Mouse (Mus musculus): Measurements from ENCODE around the gene Lyrm4.
"Not testable (repeated sequence)": the region's sequence is repeated elsewhere in the genome, so short reads cannot be mapped to it uniquely, and the experiment has no call there.

The Lyrm4 gene

GRCm38 (mm10) chr13:35997606-35998005, 119.7 kb downstream of the Lyrm4 start:
- in situ Hi-C loops (cut with MboI; ENCODE audit: low sequenced_read_pairs) = no loop called here

- in situ Hi-C loops (cut with MboI; ENCODE audit: low sequenced_read_pairs) = no loop called here
Observed at GRCm38 (mm10) chr13:35995696-35996426, 121.5 kb downstream of the Lyrm4 start.

- in situ Hi-C loops (cut with MboI; ENCODE audit: low sequenced_read_pairs) = no loop called here
Observed at GRCm38 (mm10) chr13:35995231-35995630, 122.1 kb downstream of the Lyrm4 start.

GRCm38 (mm10) chr13:35994067-35994466, 123.3 kb downstream of the Lyrm4 start:
- in situ Hi-C loops (cut with MboI; ENCODE audit: low sequenced_read_pairs) = no loop called here

- in situ Hi-C loops (cut with MboI; ENCODE audit: low sequenced_read_pairs) = not testable (repeated sequence)
Observed at GRCm38 (mm10) chr13:35991185-35991584, 126.1 kb downstream of the Lyrm4 start.

- in situ Hi-C loops (cut with MboI; ENCODE audit: low sequenced_read_pairs) = no loop called here
Observed at GRCm38 (mm10) chr13:35989329-35989728, 128.0 kb downstream of the Lyrm4 start.

- in situ Hi-C loops (cut with MboI; ENCODE audit: low sequenced_read_pairs) = no loop called here
Observed at GRCm38 (mm10) chr13:35982985-35983384, 134.3 kb downstream of the Lyrm4 start.

GRCm38 (mm10) chr13:35980471-35980870, 136.9 kb downstream of the Lyrm4 start:
- in situ Hi-C loops (cut with MboI; ENCODE audit: low sequenced_read_pairs) = no loop called here

- in situ Hi-C loops (cut with MboI; ENCODE audit: low sequenced_read_pairs) = no loop called here
Observed at GRCm38 (mm10) chr13:35976912-35977311, 140.4 kb downstream of the Lyrm4 start.

GRCm38 (mm10) chr13:35969829-35970228, 147.5 kb downstream of the Lyrm4 start:
- in situ Hi-C loops (cut with MboI; ENCODE audit: low sequenced_read_pairs) = no loop called here

GRCm38 (mm10) chr13:35969431-35969721, 147.9 kb downstream of the Lyrm4 start:
- in situ Hi-C loops (cut with MboI; ENCODE audit: low sequenced_read_pairs) = no loop called here

GRCm38 (mm10) chr13:35968719-35969430, 148.5 kb downstream of the Lyrm4 start:
- in situ Hi-C loops (cut with MboI; ENCODE audit: low sequenced_read_pairs) = no loop called here

GRCm38 (mm10) chr13:35968131-35968718, 149.1 kb downstream of the Lyrm4 start:
- in situ Hi-C loops (cut with MboI; ENCODE audit: low sequenced_read_pairs) = no loop called here

- in situ Hi-C loops (cut with MboI; ENCODE audit: low sequenced_read_pairs) = no loop called here
Observed at GRCm38 (mm10) chr13:35967690-35968089, 149.6 kb downstream of the Lyrm4 start.

GRCm38 (mm10) chr13:35963583-35963982, 153.7 kb downstream of the Lyrm4 start:
- in situ Hi-C loops (cut with MboI; ENCODE audit: low sequenced_read_pairs) = no loop called here

GRCm38 (mm10) chr13:35959391-35960067, 157.8 kb downstream of the Lyrm4 start:
- in situ Hi-C loops (cut with MboI; ENCODE audit: low sequenced_read_pairs) = no loop called here

- in situ Hi-C loops (cut with MboI; ENCODE audit: low sequenced_read_pairs) = no loop called here
Observed at GRCm38 (mm10) chr13:35958539-35958938, 158.8 kb downstream of the Lyrm4 start, which contains the start of gene Ppp1r3g. TSS of gene Ppp1r3g (plus strand) at chr13:35958839.

GRCm38 (mm10) chr13:35949814-35950455, 167.4 kb downstream of the Lyrm4 start:
- in situ Hi-C loops (cut with MboI; ENCODE audit: low sequenced_read_pairs) = loop anchor here (10.0 kb wide), 1 partner anchor 175 kb away; no protein-coding TSS in a partner anchor

GRCm38 (mm10) chr13:35947354-35948000, 169.8 kb downstream of the Lyrm4 start:
- in situ Hi-C loops (cut with MboI; ENCODE audit: low sequenced_read_pairs) = loop anchor here (10.0 kb wide), 1 partner anchor 173 kb away; no protein-coding TSS in a partner anchor

GRCm38 (mm10) chr13:35946659-35947353, 170.5 kb downstream of the Lyrm4 start:
- in situ Hi-C loops (cut with MboI; ENCODE audit: low sequenced_read_pairs) = loop anchor here (10.0 kb wide), 1 partner anchor 172 kb away; no protein-coding TSS in a partner anchor
